Mouse (Mus musculus) retina, postnatal 7 days (tissue): ENCODE data around the gene Adam22.
A peak's percentile ranks its signal among the peaks of the same experiment; 100 is the strongest.

Experiments
- DNase-seq: peaks from one replicate; pipeline ENCODE4 v3.0.0-alpha.2; 2012; ENCODE audit warnings: low read depth, low spot score

Adam22 gene

GRCm38 (mm10) chr5:8367614-8368327, at the start of gene Adam22:
TSS of gene Adam22 (minus strand) at chr5:8368160.
- DNase-seq: peak; percentile 74

DNA sequence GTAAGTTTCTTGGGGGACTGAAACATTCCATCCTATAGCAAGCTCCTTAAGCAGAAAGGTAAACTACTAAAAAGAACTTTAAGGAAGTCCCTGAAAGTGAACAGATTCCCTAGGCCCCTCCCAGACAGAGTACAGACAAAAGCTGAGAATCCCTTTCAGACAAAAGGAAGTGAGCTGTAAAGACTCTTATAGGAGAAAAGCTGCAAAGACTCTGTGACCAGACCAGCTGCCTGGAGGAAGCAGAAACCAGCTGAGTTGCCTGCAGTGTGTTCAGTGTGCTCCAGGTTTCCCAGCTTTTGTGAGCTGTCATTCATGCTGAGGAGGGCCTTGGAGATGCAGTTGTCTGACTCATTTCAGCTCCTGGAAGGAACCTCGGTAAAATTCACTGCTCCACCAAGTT, 49.5 kb upstream of the Adam22 start:
- no peak for DNase-seq

GRCm38 (mm10) chr5:8416683-8417413, 48.9 kb upstream of the Adam22 start:
- DNase-seq: no peak

GRCm38 (mm10) chr5:8408746-8409145, 40.8 kb upstream of the Adam22 start:
- DNase-seq: no peak

- no peak for DNase-seq
These were observed 29.8 kb upstream of the Adam22 start for GRCm38 (mm10) chr5:8397587-8398249.

- DNase-seq: no peak
These were observed 26.1 kb upstream of the Adam22 start for GRCm38 (mm10) chr5:8393891-8394583.

- DNase-seq: no peak
These were observed 6.4 kb upstream of the Adam22 start for GRCm38 (mm10) chr5:8374297-8374906.

DNA sequence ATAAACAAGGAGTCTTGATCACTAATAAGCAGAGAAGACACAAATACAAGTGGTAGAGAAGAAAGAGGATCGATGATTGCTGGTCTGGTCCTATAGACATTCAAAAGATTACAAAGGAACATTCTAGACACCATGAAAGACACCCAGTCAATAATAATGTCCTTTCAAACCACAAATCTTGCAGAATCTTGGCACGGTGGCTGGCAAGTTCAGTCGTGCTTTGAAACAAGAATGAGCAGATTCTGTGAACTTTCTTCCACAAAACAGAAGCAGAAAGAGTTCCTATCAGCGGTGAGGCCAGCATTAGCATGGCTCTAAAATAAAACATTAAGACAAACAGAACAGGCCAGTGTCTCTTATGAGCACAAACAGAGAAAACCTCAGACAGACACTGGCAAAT, 5.5 kb upstream of the Adam22 start:
- no peak for DNase-seq

- DNase-seq: no peak
These were observed 821 bp upstream of the Adam22 start for GRCm38 (mm10) chr5:8368781-8369180.

DNA sequence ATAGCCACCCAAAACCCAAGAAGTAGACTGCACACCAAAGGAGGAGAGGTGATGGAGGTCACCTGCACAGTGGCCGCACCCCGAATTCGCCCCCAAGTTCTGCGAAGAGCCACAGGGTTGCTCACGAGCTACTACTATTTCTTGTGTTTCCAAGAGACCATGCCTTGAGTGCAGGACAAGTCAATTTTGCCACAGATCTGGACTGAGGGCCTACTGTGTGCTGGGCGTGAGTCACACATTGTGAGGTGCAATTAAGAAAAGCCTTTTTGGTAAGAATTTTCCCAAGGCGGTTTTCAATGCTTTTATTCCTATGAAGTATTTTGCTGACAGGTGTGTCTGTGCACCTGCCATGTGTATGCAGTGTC, 350 bp upstream of the Adam22 start:
- no peak for DNase-seq

- DNase-seq: no peak
These were observed 968 bp downstream of the Adam22 start for GRCm38 (mm10) chr5:8366771-8367613.

DNA sequence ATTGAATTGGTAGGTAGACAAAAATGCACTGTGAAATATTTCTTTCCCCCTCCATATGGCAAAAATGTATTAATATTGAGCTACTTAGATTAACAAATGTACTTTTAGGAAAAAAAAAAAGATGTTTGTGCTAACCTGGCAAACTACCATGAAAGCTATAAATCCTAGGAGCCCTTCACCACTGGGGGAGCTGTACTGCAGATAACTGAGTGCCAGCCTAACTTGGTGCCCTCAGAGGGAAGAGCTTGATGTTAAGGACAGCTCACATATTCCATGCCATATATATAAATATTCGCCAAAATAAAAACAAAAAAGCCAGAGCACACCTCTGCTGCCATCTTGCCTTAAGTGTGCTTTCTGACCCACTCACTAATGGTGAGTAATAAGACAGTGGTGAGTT, 5.6 kb downstream of the Adam22 start:
- DNase-seq: no peak

DNA sequence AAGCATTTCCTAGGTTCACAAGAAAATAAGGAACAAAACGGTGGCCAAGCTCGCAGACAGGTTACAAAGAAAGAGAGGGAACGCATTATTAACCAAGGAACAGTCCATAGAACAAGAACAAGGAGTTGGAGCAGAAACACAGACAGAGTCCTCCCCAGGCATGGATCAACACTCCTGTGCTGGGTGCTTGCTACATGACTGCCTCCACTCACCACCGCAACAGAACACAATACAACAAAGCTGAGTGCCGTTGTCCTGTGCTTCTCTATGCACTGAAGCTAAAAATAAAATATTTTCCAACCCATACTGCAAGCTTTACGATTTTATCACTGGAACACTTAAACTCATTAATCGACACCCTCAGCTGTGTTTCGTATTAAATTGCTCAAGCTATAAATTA, 10.3 kb downstream of the Adam22 start:
- DNase-seq: no peak

DNA sequence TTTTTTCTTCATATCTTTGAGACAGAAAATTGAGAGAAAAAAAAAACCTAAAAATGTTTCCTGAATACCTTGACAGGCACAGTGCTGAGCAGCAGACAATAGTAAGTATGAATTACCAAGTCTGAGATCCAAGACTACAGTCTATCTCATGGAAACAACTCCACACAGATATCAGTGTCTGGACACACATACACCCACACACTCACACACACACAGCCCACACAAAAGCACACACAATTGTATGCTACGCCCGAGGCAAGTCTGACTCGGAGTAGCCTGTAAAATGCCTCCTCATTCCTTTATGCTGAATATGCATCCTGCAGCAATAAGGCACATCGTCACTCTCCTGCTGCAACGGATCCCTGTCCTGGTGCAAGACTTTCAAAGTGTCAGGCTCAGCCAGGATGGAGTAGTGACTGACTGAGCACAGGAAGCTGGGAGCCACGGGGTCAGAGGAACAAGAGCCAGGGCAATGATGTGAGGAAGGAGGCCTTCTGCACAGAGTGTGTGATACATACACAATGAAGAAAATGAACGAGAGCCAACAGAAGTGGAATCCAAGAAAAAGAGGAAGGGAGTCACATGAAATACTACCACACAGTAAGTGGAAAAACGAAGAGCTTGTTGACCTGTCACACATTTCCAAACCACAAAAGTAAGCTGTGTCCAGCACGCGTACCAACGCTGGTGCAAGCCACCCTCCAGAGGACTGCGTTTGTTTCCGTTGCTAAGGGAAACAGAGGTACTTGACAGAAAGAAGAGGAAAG, 10.9 kb downstream of the Adam22 start:
- no peak for DNase-seq

DNA sequence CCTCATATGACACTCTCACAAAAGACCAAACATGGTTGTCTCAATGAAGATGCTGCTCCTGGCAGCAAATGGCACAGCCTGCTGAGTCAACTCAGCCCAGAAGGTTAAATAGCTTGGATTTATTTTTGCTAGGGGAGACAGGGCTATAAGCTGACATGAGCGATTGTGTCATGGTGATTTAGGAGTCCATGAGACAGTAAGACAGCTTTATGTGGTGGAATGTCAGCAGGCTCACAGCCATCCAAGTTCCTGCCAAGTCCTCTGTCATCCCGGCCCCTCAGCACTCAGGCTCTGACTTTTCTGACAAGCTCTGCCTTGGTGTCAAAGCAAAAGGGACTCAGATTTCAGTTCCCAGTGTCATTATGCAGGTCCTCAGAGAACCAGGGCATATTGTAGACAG, 11.6 kb downstream of the Adam22 start:
- no peak for DNase-seq

- no peak for DNase-seq
These were observed 18.4 kb downstream of the Adam22 start for GRCm38 (mm10) chr5:8349557-8349956.

DNA sequence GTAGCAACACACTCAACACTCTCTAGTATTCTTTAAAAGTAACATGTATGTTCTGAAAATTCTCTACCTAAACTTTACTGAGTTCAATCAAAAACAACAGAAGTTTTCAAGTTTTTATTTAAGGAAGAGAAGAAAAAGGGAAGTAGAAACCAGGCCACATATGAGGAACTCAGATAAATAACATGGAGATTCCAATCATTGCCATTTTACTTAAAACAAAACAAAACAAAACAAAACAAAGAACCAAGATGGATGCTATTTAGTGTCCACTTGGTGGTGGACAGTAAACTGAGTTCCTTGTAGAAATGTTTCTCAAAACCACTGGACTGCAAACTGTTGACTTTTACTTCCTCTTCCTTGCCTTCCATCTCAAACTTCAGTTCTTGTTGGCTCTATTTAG, 21.6 kb downstream of the Adam22 start:
- DNase-seq: no peak

- no peak for DNase-seq
These were observed 24.7 kb downstream of the Adam22 start for GRCm38 (mm10) chr5:8343296-8343695.

- DNase-seq: no peak
These were observed 26.3 kb downstream of the Adam22 start for GRCm38 (mm10) chr5:8341676-8342075.

- no peak for DNase-seq
These were observed 40.2 kb downstream of the Adam22 start for GRCm38 (mm10) chr5:8327645-8328269.
